Mouse (Mus musculus) left cerebral cortex, adult 8-10 months (tissue): ENCODE measurements around the gene Snap91. TPM values are rescaled to one million over a fixed set of nuclear protein-coding genes. Genes with fewer than 3 reads are reported as not detected.

Experiments used
- DNase-seq, 2 experiments: peaks; one replicate each; pipeline ENCODE4 v3.0.0; 2022; ENCODE audit warnings: low spot score in 2 of 2
- total RNA-seq, 4 experiments: library from RNA; stranded (reverse); gene quantifications; 2 replicates each; pipeline ENCODE4 v1.2.4; 2022

Gene Snap91
- 100 to 1,000 TPM; 356 to 442 (median 391) TPM for total RNA-seq

- DNase-seq = peak; percentile 67 to 91
Measured at GRCm38 (mm10) chr9:86880113-86880972, at the start of gene Snap91. Gene Snap91, minus strand, starts transcription at chr9:86880654.

GRCm38 (mm10) chr9:86926519-86926918, 46.1 kb upstream of the Snap91 start:
- no peak for DNase-seq

- DNase-seq = no peak
Measured at GRCm38 (mm10) chr9:86925688-86926087, 45.2 kb upstream of the Snap91 start.

- DNase-seq = no peak
Measured at GRCm38 (mm10) chr9:86922430-86922829, 42.0 kb upstream of the Snap91 start.

GRCm38 (mm10) chr9:86916543-86916942, 36.1 kb upstream of the Snap91 start:
- no peak for DNase-seq

- no peak for DNase-seq
Measured at GRCm38 (mm10) chr9:86899502-86900199, 19.2 kb upstream of the Snap91 start.

GRCm38 (mm10) chr9:86879216-86880112, 990 bp downstream of the Snap91 start:
- peak; percentile 31 to 32 for DNase-seq

GRCm38 (mm10) chr9:86878716-86879115, 1.7 kb downstream of the Snap91 start:
- DNase-seq = no peak

- no peak for DNase-seq
Measured at GRCm38 (mm10) chr9:86873681-86874080, 6.8 kb downstream of the Snap91 start.

- no peak for DNase-seq
Measured at GRCm38 (mm10) chr9:86869586-86870338, 10.7 kb downstream of the Snap91 start.

- no peak for DNase-seq
Measured at GRCm38 (mm10) chr9:86858101-86858500, 22.4 kb downstream of the Snap91 start.

- DNase-seq = no peak
Measured at GRCm38 (mm10) chr9:86857626-86858025, 22.8 kb downstream of the Snap91 start.

- DNase-seq = no peak
Measured at GRCm38 (mm10) chr9:86852861-86853260, 27.6 kb downstream of the Snap91 start.

- DNase-seq = no peak
Measured at GRCm38 (mm10) chr9:86851689-86852088, 28.8 kb downstream of the Snap91 start.

- DNase-seq = no peak
Measured at GRCm38 (mm10) chr9:86850452-86851207, 29.8 kb downstream of the Snap91 start.

- DNase-seq = no peak
Measured at GRCm38 (mm10) chr9:86843747-86844353, 36.6 kb downstream of the Snap91 start.

GRCm38 (mm10) chr9:86829792-86830191, 50.7 kb downstream of the Snap91 start:
- no peak for DNase-seq

- no peak for DNase-seq
Measured at GRCm38 (mm10) chr9:86829034-86829433, 51.4 kb downstream of the Snap91 start.

- DNase-seq = no peak
Measured at GRCm38 (mm10) chr9:86819366-86819765, 61.1 kb downstream of the Snap91 start.

GRCm38 (mm10) chr9:86817673-86818072, 62.8 kb downstream of the Snap91 start:
- DNase-seq = no peak
